Mouse (Mus musculus) G1E (cell line): ENCODE measurements around the gene 4930469K13Rik.

Experiments used
- CTCF ChIP-seq: IDR thresholded peaks from 2 replicates; pipeline ENCODE4 v1.5.1; 2012; ENCODE audit warnings: low read depth, low read length, inconsistent platforms, mixed read lengths
- TAL1 ChIP-seq: conservative IDR thresholded peaks from 2 replicates; pipeline ENCODE4 v1.6.1; 2012; ENCODE audit warnings: low read depth, low read length, inconsistent platforms, mixed read lengths

DNA sequence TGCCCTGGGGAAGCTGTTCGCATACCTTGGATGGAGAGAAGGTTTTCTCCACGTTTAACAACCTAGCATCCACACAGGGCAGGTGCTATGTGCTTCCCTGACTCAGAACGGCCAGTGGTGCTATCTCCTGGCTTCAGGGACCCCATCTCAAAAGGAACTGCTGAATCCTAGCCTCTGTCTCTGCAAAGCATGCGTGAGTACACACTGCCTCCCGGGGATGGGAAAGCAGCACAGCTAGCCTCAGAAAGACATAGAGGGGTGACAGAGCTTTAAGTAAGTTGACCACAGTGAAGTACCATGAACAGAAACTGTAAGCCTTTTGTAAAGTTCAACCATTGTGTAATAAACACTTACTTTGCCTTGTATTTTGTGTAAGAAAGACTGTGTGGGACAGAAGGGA is 104.9 kb downstream of the 4930469K13Rik start:
- TF ChIP-seq CTCF (no peak), TAL1 (no peak)
